Comparison of ENCODE assay signal across 12 mouse cellular contexts in the genomic region with DNA sequence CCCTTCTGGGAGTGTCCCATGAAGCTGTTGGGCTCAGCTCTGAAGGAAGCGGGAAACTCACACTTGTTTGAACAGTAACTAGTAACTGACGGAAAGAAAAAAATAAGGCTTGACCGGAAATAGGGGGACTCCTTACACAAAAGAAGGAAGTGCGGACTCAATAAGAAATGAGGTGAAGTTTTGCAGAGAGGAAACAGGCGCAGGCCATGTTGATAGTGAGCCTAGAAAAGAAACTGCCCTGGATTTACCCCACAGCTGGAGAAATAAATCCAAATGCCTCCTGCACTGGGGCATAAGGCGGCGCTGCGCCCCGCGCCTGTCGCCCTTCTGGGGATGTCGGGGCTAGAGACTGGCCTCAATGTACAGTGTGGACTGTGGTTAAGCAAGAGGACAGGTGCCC.
A peak's percentile ranks its signal among the peaks of the same experiment; 100 is the strongest.
DNase-seq lines count a peak whose midpoint lies in the region; ATAC-seq lines count a peak whose summit lies in the region.
"Had no signal": no experiment of that assay in that cellular context is flagged by ENCODE, and none has a peak within 500 bp of the region (broad histone marks: within the 10 kb centered on the region; RNA-seq: fewer than 3 reads in every experiment).

No protein-coding gene starts in this region.

- no peak overlapping the region for H3K4me3 ChIP-seq in kidney, embryonic 15.5 days (replicated peaks)
- no peak overlapping the region for H3K4me3 ChIP-seq in heart, embryonic 13.5 days
- H3K4me3 ChIP-seq: hindbrain, embryonic 12.5 days; myocyte had no signal

- no peaks in the 10 kb centered on the region for H3K36me3 ChIP-seq in kidney, embryonic 15.5 days
- H3K36me3 ChIP-seq in heart, embryonic 13.5 days = no peaks in the 10 kb centered on the region
- H3K36me3 ChIP-seq: hindbrain, embryonic 12.5 days had no signal

- H3K27me3 ChIP-seq in kidney, embryonic 15.5 days = no peaks in the 10 kb centered on the region
- H3K27me3 ChIP-seq in heart, embryonic 13.5 days (replicated peaks) = no peaks in the 10 kb centered on the region
- H3K27me3 ChIP-seq: CH12.LX; hindbrain, embryonic 12.5 days had no signal

- peak overlapping the region; percentile 38; the same call in 1 of the 2 replicates for H3K27ac ChIP-seq in kidney, embryonic 15.5 days
- H3K27ac ChIP-seq in heart, embryonic 13.5 days (replicated peaks) = peak overlapping the region; percentile 74
- H3K27ac ChIP-seq: hindbrain, embryonic 12.5 days had no signal

- H3K4me2 ChIP-seq in kidney, embryonic 15.5 days = no peak overlapping the region
- no peak overlapping the region for H3K4me2 ChIP-seq in heart, embryonic 13.5 days
- H3K4me2 ChIP-seq: hindbrain, embryonic 12.5 days had no signal

- H3K9me3 ChIP-seq in kidney, embryonic 15.5 days (replicated peaks) = no peaks in the 10 kb centered on the region
- no peaks in the 10 kb centered on the region for H3K9me3 ChIP-seq in heart, embryonic 13.5 days
- H3K9me3 ChIP-seq: hindbrain, embryonic 12.5 days had no signal

- WGBS in kidney, embryonic 15.5 days = 85% methylated on average over 12 of the region's 12 CpGs
- 65% methylated on average over 12 of the region's 12 CpGs for WGBS in heart, embryonic 13.5 days

- H3K9ac ChIP-seq in kidney, embryonic 15.5 days = no peak overlapping the region
- H3K9ac ChIP-seq in heart, embryonic 13.5 days = no peak overlapping the region
- H3K9ac ChIP-seq: hindbrain, embryonic 12.5 days had no signal

- DNase-seq in kidney, adult 8-10 months = no peak
- DNase-seq in lung, postnatal 10 days = peak; percentile 50
- no peak for DNase-seq in thymus, postnatal 25 days
- no peak for DNase-seq in cerebellum, adult 8-10 months
- no peak for DNase-seq in MN1 (ENCODE audit: low spot score)
- DNase-seq: adrenal gland, postnatal 10 days had no signal

- H3K4me1 ChIP-seq in kidney, embryonic 15.5 days = peaks cover 29% of the 10 kb centered on the region
- peaks cover 21% of the 10 kb centered on the region for H3K4me1 ChIP-seq in heart, embryonic 13.5 days

- no peak for ATAC-seq in kidney, embryonic 15.5 days (replicated peaks; ENCODE audit: low FRiP score)
- ATAC-seq in granulocyte monocyte progenitor cell, adult 5-6 weeks (replicated peaks; ENCODE audit: poor library complexity, severe bottlenecking) = peak; percentile 26
- ATAC-seq in heart, embryonic 13.5 days (ENCODE audit: extremely low read depth, insufficient number of reproducible peaks, low FRiP score, low TSS enrichment) = no peak; the same call in 1 of the 2 replicates
